Mouse (Mus musculus) embryonic fibroblast, embryonic 13.5 days (primary cell): ENCODE measurements at regions not wholly inside any gene's neighbourhood (a gene's known extent, or its start where the extent isn't known, plus 50 kb on each side); places are given as distances from the start of the nearest gene placed in this dataset.

Experiments
- H3K27ac ChIP-seq: 2 replicates; pipeline ENCODE4 v1.5.1; 2012; ENCODE audit warnings: low read length, control low read depth, inconsistent platforms; ENCODE audit not compliant: insufficient read depth
- H3K4me1 ChIP-seq: 2 replicates; pipeline ENCODE4 v1.6.1; 2011; ENCODE audit warnings: low read length; ENCODE audit not compliant: control insufficient read depth, insufficient read depth
- H3K4me3 ChIP-seq: 2 replicates; pipeline ENCODE4 v1.5.1; 2011; ENCODE audit warnings: mild to moderate bottlenecking, control low read depth, low read length; ENCODE audit not compliant: insufficient read depth
- CTCF ChIP-seq: IDR thresholded peaks from 2 replicates; pipeline ENCODE4 v1.5.1; 2011; ENCODE audit warnings: mild to moderate bottlenecking, control low read depth, low read length, moderate library complexity, borderline replicate concordance; ENCODE audit not compliant: insufficient read depth
- POLR2A ChIP-seq: IDR thresholded peaks from 2 replicates; pipeline ENCODE4 v1.6.1; 2011; ENCODE audit warnings: low read depth, mild to moderate bottlenecking, control low read depth, low read length, moderate library complexity

DNA sequence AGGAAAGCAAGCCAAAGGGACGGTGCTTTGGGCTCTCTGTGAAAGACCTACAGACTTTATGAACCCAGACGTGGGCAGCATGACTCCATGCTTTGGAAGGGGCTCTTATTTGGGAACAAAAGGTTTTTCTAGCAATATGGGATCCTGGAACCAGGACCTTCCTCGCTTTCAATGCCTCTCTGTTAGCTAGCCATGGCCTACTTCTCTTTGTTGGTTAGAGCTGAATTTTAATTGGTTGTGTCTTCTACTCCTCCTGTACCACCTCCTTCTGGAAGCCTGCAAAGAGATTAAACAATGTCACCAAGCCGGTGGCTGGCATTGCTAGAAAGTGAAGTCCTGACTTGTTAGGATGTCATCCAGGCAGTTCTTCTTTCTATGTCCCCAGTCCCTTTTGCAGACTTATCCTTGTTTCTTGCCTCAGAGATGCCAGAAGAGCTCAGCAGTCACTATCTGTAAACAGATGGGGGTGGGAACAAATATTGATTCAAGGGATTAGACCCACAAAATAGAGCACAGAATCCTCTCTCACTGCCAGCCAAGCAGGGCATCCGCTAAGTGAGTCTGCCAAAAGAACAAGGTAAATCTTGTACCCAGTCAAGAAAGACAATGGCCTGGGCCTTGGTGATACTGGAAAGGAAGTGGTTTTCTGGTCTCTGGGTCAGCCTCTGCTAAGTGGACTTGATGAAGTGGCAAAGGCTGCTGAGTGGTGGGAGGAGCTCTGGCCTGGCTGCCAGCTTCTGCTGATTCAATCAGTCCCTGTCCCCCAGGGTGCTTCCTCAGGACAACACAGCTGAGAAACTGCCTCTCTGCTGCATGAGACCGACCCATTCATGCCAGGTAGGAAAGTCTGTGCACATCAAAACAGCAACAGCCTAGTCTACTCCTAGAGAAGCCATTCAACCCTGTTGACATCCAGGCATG is 244.7 kb upstream of the Tenm4 start:
- no peak overlapping the region for H3K27ac ChIP-seq
- no peak for TF ChIP-seq CTCF
- TF ChIP-seq POLR2A: no peak
- H3K4me1 ChIP-seq: no peaks in the 10 kb centered on the region
- no peak overlapping the region for H3K4me3 ChIP-seq

DNA sequence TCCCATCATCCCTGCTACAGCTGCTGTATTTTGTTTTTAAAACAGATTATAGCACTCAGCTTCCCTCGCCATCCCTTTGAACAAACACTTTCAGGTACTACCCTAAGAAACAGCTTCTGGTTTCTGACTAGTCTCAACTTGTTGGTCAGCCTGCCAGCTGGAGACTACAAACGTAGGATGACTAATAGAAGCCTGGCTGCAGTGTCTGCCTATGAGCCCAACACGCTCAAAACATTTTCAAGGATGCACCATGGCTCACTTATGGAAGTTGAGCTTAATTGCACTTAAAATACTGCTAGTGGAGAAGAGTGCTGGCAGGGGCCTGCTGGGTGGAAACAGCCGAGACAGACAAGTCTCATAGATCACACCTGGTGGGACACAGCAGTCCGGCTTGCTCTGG is 234.4 kb upstream of the Tenm4 start:
- Histone ChIP-seq H3K4me1 (no peaks in the 10 kb centered on the region), H3K4me3 (no peak overlapping the region), H3K27ac (no peak overlapping the region)
- no peak for TF ChIP-seq CTCF
- TF ChIP-seq POLR2A: no peak

DNA sequence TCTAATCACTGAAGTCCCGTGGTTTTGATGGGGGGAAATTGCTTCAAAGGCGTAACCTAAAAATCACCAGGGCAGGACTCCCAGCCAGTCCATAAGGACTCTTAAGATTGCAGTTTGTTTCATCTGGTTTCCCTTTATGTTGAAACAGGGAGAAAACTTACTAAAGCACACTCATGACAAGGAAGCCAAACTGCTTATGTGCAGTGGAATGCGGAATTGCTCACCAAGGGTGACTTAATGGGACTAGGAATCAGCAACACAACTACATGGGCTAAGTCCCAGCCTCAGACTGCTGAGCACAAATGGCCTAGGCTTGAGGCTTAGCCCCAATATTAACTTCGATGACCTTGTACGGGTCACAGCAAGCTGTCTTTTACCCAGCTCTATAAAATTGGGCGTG is 227.6 kb upstream of the Tenm4 start:
- H3K27ac ChIP-seq: no peak overlapping the region
- H3K4me3 ChIP-seq: no peak overlapping the region
- no peaks in the 10 kb centered on the region for H3K4me1 ChIP-seq
- TF ChIP-seq CTCF (no peak), POLR2A (no peak)

DNA sequence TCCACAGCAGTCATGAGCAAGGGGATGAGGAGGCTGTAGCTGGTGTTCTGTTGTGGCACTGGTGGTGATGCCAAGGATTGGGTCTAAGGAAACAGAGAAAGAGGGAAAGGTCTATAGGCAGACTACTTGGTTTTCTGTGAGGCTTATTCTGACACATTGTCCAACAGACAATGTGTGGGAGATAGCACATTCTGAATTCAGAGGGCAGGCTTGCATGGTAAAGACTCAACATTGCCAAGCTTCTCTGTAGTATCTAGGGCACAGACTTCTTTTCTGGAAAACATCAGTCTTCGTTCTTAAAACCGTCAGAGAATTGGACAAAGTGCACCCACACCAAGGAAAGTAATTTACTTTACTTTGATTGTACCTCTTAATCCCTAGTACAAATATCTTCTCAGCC is 218.7 kb upstream of the Tenm4 start:
- Histone ChIP-seq H3K27ac (no peak overlapping the region), H3K4me1 (no peaks in the 10 kb centered on the region), H3K4me3 (no peak overlapping the region)
- TF ChIP-seq POLR2A (no peak), CTCF (no peak)

DNA sequence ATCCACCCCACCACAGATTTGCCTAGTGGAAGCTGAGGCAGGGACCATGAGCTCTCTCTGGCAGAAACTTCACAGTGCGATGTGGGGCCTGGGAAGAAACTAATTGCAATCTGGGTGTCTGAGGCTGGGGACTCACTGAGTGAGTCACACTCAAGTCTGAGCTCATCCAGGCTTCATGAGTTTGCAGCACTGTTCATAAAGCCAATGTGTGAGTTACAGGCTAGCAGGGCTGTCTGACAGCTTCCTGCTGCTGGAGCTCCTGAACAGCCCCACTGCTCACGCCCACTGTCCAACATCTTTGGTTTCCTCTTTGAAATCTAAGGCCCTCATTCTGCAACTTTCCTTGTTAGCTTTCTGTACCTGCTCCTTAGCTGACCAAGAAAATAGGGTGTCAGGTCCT is 216.5 kb upstream of the Tenm4 start:
- Histone ChIP-seq H3K4me3 (no peak overlapping the region), H3K4me1 (no peaks in the 10 kb centered on the region), H3K27ac (no peak overlapping the region)
- no peak for TF ChIP-seq CTCF
- no peak for TF ChIP-seq POLR2A

DNA sequence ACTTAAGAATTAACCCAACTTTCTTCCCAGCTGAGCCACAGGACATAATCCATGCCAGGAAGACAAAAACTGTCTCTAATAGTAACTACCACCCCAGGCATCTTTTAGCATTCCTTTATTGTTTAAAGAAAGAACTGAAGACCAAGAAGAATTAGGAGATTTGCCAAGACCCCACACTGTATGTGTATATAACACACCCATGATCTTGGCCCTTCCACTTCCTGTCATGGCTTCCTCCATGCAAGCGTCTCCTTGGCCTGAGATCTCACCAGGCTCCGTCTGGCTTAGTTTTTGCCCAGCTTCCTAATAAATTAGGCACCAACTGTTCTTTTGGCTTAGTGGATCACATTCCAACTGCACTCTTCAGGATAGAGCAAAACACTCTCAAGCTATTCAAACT is 215.9 kb upstream of the Tenm4 start:
- Histone ChIP-seq H3K4me1 (no peaks in the 10 kb centered on the region), H3K27ac (no peak overlapping the region)
- no peak for TF ChIP-seq POLR2A
- TF ChIP-seq CTCF: no peak

DNA sequence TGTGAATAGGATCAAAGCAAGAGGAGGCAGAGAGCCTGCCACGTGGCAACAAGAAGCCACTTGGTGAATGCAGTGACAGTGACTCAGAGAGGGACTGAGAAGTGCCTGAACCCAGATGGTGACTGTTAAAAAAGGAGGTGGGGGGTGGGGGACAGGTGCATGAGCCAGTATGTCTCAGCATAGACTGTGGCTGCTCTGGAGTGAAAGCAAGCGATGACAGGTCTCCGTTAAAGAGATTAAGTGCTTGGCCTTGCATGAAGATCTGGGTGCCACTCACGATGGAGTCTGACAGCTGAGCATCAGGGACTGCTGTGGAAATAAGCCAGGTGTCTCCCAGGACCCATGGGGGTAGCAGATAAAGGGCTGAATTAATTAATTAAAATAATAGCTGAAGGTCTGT is 212.0 kb upstream of the Tenm4 start:
- Histone ChIP-seq H3K27ac (no peak overlapping the region), H3K4me3 (no peak overlapping the region), H3K4me1 (no peaks in the 10 kb centered on the region)
- TF ChIP-seq POLR2A (no peak), CTCF (no peak)

More for the DNA sequence above, 215.9 kb upstream of the Tenm4 start:
- no peak overlapping the region for H3K4me3 ChIP-seq

DNA sequence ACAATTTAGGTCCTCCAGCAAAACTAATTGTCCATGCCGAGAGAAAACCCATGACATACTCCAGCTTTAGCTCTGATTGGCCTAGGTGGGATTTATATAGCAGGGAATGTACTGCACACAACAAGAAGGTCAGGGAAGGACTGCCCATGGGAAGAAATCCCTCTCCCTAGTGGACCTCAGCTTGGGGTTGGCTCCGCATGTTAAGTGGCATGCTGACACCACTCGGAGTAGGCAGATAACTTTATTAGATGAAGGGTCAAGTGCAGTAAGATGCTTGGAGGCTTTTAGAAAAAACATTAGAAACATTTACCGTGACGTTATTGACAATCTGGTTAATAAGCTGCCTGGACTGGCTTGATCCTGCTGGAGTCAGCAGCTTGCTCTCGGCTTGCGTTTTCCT is 199.2 kb upstream of the Tenm4 start:
- H3K4me3 ChIP-seq: no peak overlapping the region
- TF ChIP-seq POLR2A (no peak), CTCF (no peak)
- no peak overlapping the region for H3K27ac ChIP-seq
- no peaks in the 10 kb centered on the region for H3K4me1 ChIP-seq

DNA sequence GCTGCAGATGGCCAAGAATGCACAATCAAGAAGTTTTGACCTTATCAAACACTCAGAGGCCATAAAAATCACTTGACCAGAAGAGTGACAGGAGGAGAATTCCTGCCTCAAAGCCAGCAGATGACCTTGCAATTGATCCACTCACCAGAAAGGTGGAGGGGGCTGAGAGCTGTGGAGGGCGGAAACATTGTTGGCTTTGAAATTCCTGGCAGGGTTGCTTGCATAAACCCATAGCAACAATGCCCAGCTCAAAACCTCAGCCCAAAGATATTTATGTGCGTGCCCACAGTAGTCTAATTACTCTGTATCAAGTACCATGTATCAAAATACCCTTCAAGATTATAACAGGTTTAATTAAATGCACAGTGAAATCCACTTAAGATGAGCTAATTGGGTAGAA is 197.0 kb upstream of the Tenm4 start:
- H3K4me3 ChIP-seq: no peak overlapping the region
- H3K27ac ChIP-seq: no peak overlapping the region
- TF ChIP-seq POLR2A (no peak), CTCF (no peak)
- H3K4me1 ChIP-seq: no peaks in the 10 kb centered on the region

DNA sequence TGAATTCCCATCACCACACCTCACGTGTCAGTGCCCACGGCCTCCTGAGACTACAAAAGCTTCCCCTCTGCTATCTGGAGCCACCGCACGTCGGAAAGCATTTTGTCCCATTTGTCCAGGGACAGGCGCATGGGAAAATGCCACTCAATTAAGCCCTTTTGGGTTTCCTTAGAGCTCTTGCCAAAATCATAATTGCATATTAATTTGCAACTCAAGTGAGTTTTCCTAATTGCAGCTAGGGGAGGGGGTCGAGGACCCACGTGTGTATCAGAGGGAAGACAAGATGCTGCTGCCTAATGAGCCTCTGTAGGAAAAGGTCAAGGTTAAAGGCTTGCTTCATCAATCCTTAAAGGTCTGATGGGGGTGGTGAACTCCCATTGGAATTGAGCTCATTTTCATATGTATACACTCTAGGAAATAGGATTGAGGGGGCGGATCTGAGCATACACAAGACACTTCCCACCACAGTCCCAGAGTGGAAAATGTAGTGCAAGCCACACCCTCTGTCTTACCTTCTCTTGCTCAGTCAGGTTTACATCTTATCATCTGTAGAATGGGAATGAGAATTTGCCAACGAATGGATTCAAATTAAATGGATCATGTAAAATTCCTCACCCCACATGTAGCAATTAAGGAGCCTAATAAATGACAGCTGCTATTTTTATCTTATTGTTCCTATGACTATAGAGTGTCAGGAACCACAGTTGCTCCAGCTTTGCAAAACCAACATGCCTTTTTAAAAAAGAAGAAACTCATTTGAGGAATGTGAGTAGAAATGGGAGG is 179.6 kb upstream of the Tenm4 start:
- no peaks in the 10 kb centered on the region for H3K4me1 ChIP-seq
- no peak for TF ChIP-seq POLR2A
- no peak for TF ChIP-seq CTCF
- H3K4me3 ChIP-seq: no peak overlapping the region
- no peak overlapping the region for H3K27ac ChIP-seq
